Mouse (Mus musculus) hindbrain, embryonic 12.5 days (tissue): Measurements from ENCODE around the gene Btbd9. TPM values are rescaled to one million over a fixed set of nuclear protein-coding genes. Genes with fewer than 3 reads are reported as not detected.
A peak's percentile ranks its signal among the peaks of the same experiment; 100 is the strongest.

Experiments
- ATAC-seq: fragments of 200-750 bp; cut with Nextera tagmentation; 2 replicates; pipeline ENCODE4 v1.8.0; 2017; ENCODE audit warnings: moderate TSS enrichment; ENCODE audit not compliant: low FRiP score
- H3K27ac ChIP-seq: fragments of 300-500 bp; sonication (generic); 2 replicates; pipeline ENCODE4 v1.5.1; 2016; ENCODE audit warnings: mild to moderate bottlenecking
- H3K27me3 ChIP-seq: fragments of 300-500 bp; sonication (generic); 2 replicates; pipeline ENCODE4 v1.6.1; 2016; ENCODE audit warnings: mild to moderate bottlenecking
- H3K36me3 ChIP-seq: fragments of 300-500 bp; sonication (generic); 2 replicates; pipeline ENCODE4 v1.6.1; 2016; ENCODE audit warnings: mild to moderate bottlenecking
- H3K4me1 ChIP-seq: fragments of 300-500 bp; sonication (generic); 2 replicates; pipeline ENCODE4 v1.6.1; 2016
- H3K4me2 ChIP-seq: fragments of 300-500 bp; sonication (generic); replicated peaks from 2 replicates; pipeline ENCODE4 v1.6.1; 2016; ENCODE audit warnings: mild to moderate bottlenecking
- H3K4me3 ChIP-seq: fragments of 300-500 bp; sonication (generic); 2 replicates; pipeline ENCODE4 v1.5.1; 2016; ENCODE audit warnings: mild to moderate bottlenecking
- H3K9ac ChIP-seq: fragments of 300-500 bp; sonication (generic); 2 replicates; pipeline ENCODE4 v1.6.1; 2016; ENCODE audit warnings: mild to moderate bottlenecking, moderate library complexity
- H3K9me3 ChIP-seq: fragments of 300-500 bp; sonication (generic); replicated peaks from 2 replicates; pipeline ENCODE4 v1.6.1; 2016; ENCODE audit warnings: mild to moderate bottlenecking
- WGBS: fragments of 180-500 bp; shearing (Covaris S2); methylation state at CpG from one replicate; pipeline ENCODE4 v1.1.7; 2016; 5-methylcytosine and 5-hydroxymethylcytosine counted together
- polyA plus RNA-seq: library from polyadenylated mRNA; unstranded; fragments of >200 nt; fragmentation: Nextera tagmentation; extraction: Ambion mirVana; gene quantifications from 2 replicates; pipeline ENCODE4 v1.2.1, GENCODE M21; 2016

The Btbd9 gene
- polyA plus RNA-seq, 1 experiment from 2014 or later: 106 TPM

DNA sequence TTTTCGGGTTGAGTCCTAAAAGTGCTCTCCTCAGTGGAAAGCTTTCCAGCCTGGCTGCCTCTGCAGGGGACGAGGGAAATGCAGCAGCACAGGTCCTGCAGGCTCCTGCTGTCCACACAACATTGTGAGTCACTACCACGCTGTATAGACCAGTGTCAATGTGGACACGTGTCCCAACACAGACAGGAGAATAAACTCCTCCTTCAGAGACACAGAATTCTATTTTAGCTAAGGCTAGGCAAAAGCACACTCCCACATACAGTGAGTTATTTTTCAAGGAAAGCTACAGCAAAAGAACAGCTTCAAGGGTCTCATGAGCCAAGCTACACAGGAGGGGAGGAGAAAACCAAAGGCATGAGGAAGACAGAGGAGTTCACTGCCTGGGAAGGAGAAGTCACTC is 243.2 kb downstream of the Btbd9 start:
- Histone ChIP-seq H3K4me3 (no peak overlapping the region), H3K27ac (no peak overlapping the region), H3K9me3 (no peaks in the 10 kb centered on the region)

DNA sequence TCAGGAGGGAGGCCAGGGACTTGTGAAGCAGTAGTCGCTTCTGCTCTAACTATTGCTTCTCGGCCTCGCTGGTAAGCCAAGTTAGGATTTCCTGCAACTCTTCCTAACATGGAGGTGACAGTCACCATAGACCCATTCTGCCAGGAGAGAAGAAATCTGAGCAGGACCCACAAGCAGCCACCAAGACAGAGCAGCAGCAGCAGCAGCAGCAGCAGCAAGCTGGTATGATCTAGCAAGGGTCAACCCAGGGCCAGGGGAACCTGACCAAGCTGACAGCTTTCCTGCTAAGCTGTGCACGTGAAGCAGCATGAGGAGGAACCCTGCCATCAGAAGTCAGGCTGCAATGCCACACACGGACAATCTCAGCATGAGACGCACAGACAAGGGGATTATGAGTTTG is 244.9 kb downstream of the Btbd9 start:
- Histone ChIP-seq H3K27me3 (no peaks in the 10 kb centered on the region), H3K36me3 (no peaks in the 10 kb centered on the region), H3K27ac (no peak overlapping the region), H3K4me2 (no peak overlapping the region), H3K4me1 (peaks cover 23% of the 10 kb centered on the region), H3K9ac (no peak overlapping the region), H3K4me3 (no peak overlapping the region), H3K9me3 (no peaks in the 10 kb centered on the region)
- ATAC-seq: no peak
- 80% methylated on average over 6 of the region's 6 CpGs for WGBS

More for the DNA sequence above, 243.2 kb downstream of the Btbd9 start:
- Histone ChIP-seq H3K4me2 (no peak overlapping the region), H3K27me3 (no peaks in the 10 kb centered on the region), H3K36me3 (no peaks in the 10 kb centered on the region), H3K4me1 (peaks cover 34% of the 10 kb centered on the region), H3K9ac (no peak overlapping the region)
- WGBS: 88% methylated on average over 4 of the region's 4 CpGs
- ATAC-seq: no peak

DNA sequence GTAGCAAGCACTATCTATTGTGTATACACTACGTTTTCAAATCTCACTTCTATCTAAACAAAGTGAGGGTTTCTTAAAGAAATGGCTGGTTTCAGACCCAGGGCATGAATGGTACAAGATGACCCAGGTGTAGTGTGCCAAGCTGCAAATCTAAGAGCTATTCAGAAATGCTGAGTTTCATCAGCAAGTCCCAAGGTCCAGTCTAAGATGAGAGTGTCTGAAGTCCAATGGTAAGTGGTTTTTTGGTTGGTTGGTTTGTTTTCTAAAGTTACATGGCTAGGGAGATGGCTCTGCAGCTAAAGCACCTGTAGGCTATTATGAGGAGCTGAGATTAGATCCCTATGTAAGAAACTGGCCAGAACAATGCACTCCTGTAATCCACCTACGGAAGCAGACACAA is 246.8 kb downstream of the Btbd9 start:
- H3K9me3 ChIP-seq: no peaks in the 10 kb centered on the region
- no peaks in the 10 kb centered on the region for H3K36me3 ChIP-seq
- H3K27me3 ChIP-seq: no peaks in the 10 kb centered on the region
- peaks cover 8% of the 10 kb centered on the region; the same call in 1 of the 2 replicates for H3K4me1 ChIP-seq
- no peak overlapping the region for H3K9ac ChIP-seq
- ATAC-seq: no peak
- H3K4me2 ChIP-seq: no peak overlapping the region
- no peak overlapping the region for H3K27ac ChIP-seq
- 81% methylated on average over 2 of the region's 2 CpGs for WGBS
- no peak overlapping the region for H3K4me3 ChIP-seq

DNA sequence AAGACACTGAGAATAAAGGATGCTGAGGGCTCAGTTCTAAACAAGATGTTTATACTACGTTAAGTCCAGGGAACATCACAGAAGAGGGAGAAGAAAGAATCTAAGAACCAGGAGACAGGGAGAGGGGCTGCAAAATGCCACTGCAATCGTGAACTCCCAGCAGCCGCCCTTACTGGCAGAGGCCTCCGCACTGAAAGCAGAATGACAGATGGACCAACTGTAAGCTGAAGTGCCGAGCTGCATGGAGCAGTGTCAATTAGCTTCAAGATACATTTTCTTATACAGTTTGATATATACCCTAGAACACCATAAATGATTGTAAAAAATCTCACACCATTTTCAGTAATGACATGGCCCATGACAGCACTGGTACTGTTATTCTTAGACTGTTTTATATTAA is 247.4 kb downstream of the Btbd9 start:
- ATAC-seq: no peak
- 65% methylated on average over 5 of the region's 5 CpGs for WGBS
- peaks cover 5% of the 10 kb centered on the region; the same call in 1 of the 2 replicates for H3K4me1 ChIP-seq
- H3K27me3 ChIP-seq: no peaks in the 10 kb centered on the region
- H3K27ac ChIP-seq: no peak overlapping the region
- H3K4me3 ChIP-seq: no peak overlapping the region
- H3K4me2 ChIP-seq: no peak overlapping the region
- no peak overlapping the region for H3K9ac ChIP-seq
- H3K36me3 ChIP-seq: no peaks in the 10 kb centered on the region
- no peaks in the 10 kb centered on the region for H3K9me3 ChIP-seq

DNA sequence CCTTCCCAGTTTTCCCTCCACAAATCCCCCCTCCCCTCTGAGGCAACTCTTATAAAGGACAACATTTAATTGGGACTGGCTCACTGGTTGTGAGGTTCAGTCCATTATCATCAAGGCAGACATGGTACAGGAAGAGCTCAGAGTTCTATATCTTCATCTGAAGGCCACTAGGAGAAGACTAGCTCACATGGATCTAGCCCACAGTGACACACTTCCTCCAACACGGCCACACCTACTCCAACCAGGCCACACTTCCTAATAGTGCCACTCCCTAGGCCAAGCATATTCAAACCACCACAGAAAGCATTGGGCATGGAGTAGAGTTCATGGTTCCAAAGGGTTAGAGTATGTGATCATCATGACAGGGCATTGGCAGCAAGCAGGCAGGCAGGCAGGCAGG is 249.4 kb downstream of the Btbd9 start:
- no peak overlapping the region for H3K4me3 ChIP-seq
- ATAC-seq: no peak
- 96% methylated on average over 1 of the region's 1 CpGs for WGBS

DNA sequence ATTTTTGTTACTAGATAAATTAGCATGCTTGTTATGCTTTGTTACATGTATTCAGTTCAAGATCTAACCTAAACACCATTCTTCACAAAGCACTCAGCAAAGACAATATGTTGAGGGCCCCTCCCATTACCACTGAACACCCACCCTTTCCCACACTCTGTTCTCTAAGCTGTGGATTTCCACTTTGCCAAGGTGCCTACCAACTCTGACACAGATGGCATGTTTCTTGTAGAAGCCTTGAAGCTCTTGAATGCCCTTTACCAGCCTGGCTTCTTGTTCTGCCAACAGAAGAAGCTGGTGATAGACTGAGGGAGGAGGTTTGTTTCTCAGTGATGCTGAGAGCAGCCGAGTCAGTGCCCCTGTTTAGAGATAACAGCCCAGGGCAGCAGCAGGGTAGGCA is 256.0 kb downstream of the Btbd9 start:
- Histone ChIP-seq H3K27me3 (no peaks in the 10 kb centered on the region), H3K4me2 (no peak overlapping the region), H3K9me3 (no peaks in the 10 kb centered on the region), H3K4me3 (no peak overlapping the region), H3K36me3 (no peaks in the 10 kb centered on the region), H3K27ac (no peak overlapping the region), H3K4me1 (peaks cover 2% of the 10 kb centered on the region; the same call in 1 of the 2 replicates), H3K9ac (no peak overlapping the region)
- 76% methylated on average over 1 of the region's 1 CpGs for WGBS
- ATAC-seq: no peak

More for the DNA sequence above, 249.4 kb downstream of the Btbd9 start:
- H3K4me1 ChIP-seq: peaks cover 5% of the 10 kb centered on the region; the same call in 1 of the 2 replicates
- H3K27me3 ChIP-seq: no peaks in the 10 kb centered on the region
- H3K9ac ChIP-seq: no peak overlapping the region
- no peak overlapping the region for H3K27ac ChIP-seq
- H3K36me3 ChIP-seq: no peaks in the 10 kb centered on the region
- no peak overlapping the region for H3K4me2 ChIP-seq
- no peaks in the 10 kb centered on the region for H3K9me3 ChIP-seq

DNA sequence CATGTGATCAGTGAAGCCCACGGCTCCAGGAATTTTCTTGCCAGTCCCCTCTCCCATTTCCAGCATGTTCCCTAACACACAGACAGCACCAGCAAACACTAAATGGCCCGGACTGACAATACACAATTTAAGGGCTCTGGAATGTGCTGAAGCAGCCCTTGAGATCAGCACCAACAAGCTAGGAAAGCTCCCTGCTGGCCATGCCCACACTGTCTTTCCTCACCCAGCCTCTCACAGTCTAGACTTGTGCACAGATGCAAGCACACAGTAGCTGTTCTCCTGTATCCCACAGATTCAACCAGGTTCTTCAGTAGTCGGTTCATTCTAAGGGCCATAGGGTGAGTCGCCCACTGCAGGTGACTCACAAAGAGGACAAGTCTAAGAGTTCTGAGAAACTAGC is 263.6 kb downstream of the Btbd9 start:
- H3K27ac ChIP-seq: 0 out of 2 replicates have a peak overlapping the region, but pooled peaks have one; percentile 30
- no peak overlapping the region for H3K4me2 ChIP-seq
- WGBS: 73% methylated on average over 4 of the region's 4 CpGs
- H3K9ac ChIP-seq: no peak overlapping the region
- no peaks in the 10 kb centered on the region for H3K36me3 ChIP-seq
- no peak overlapping the region for H3K4me3 ChIP-seq
- no peaks in the 10 kb centered on the region for H3K27me3 ChIP-seq
- ATAC-seq: no peak
- no peaks in the 10 kb centered on the region for H3K9me3 ChIP-seq
- peaks cover 20% of the 10 kb centered on the region for H3K4me1 ChIP-seq

DNA sequence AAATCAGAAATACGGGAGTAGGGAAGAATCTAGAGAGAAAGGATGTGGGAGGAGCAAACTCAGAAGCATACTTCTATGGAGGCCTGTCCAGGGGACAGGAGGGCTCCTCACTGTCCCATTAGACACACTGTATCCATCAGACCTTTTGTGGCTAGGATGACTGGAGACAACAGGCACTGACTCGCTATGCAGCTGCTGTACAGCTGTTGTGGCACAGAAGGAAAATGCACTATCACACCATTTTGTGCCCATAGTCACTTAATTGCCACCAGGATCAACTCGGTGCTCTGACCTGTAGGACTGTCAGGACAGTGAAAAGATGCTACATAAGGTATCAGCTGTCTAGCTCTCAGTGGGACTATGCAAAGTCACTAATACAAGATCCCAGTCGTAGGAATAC is 266.7 kb downstream of the Btbd9 start:
- WGBS: 83% methylated on average over 4 of the region's 4 CpGs
- peaks cover 29% of the 10 kb centered on the region for H3K4me1 ChIP-seq
- H3K27ac ChIP-seq: no peak overlapping the region

DNA sequence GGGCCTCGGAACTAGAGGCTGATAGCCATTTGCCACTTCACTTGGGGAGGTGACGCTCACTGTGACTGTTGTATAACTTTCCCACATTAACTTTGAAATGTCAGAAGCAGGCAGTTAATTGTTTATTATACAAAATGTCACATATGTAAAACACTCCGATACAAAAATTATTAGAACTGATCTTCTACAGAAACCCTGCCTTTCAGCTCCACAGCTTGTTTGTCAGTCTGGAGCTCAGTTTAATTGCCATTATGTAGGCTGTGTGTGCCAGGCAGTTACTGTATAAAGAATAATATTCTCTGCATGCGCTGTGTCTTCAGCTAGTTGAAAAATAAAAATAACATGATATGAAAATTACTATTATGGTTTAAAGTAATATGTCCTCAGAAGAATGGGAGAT is 267.4 kb downstream of the Btbd9 start:
- Histone ChIP-seq H3K4me1 (peaks cover 29% of the 10 kb centered on the region), H3K27ac (no peak overlapping the region)
- WGBS: 87% methylated on average over 4 of the region's 4 CpGs

More for the DNA sequence above, 266.7 kb downstream of the Btbd9 start:
- Histone ChIP-seq H3K4me2 (no peak overlapping the region), H3K36me3 (no peaks in the 10 kb centered on the region), H3K9me3 (no peaks in the 10 kb centered on the region), H3K27me3 (no peaks in the 10 kb centered on the region), H3K4me3 (no peak overlapping the region), H3K9ac (no peak overlapping the region)
- no peak for ATAC-seq

DNA sequence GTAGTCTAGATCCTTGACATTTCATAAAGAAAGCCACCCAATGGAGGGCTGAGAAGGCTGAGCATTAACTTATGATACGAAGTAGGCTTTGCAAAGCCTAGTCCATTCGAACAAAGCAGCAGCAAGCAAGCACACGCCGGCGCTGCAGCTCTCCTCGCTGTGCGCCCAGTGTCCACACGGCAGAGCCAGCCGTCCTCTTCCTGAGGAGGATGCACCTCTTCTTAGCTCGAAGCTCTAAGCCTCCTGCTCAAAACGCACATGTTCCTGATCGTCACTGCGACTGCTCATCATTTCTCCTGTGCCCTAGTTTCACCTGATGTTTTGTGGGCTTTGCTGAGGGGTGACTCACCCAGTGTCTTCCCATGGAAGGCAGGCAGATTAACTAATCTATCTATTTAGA is 268.0 kb downstream of the Btbd9 start:
- H3K36me3 ChIP-seq: no peaks in the 10 kb centered on the region
- no peak overlapping the region for H3K4me2 ChIP-seq
- no peak overlapping the region for H3K4me3 ChIP-seq
- no peak for ATAC-seq
- peak overlapping the region; percentile 9; the same call in 1 of the 2 replicates for H3K27ac ChIP-seq
- H3K4me1 ChIP-seq: peaks cover 29% of the 10 kb centered on the region
- H3K27me3 ChIP-seq: no peaks in the 10 kb centered on the region
- no peak overlapping the region for H3K9ac ChIP-seq
- H3K9me3 ChIP-seq: no peaks in the 10 kb centered on the region
- 82% methylated on average over 13 of the region's 13 CpGs for WGBS

More for the DNA sequence above, 267.4 kb downstream of the Btbd9 start:
- Histone ChIP-seq H3K9me3 (no peaks in the 10 kb centered on the region), H3K9ac (no peak overlapping the region), H3K4me2 (no peak overlapping the region), H3K4me3 (no peak overlapping the region), H3K27me3 (no peaks in the 10 kb centered on the region), H3K36me3 (no peaks in the 10 kb centered on the region)
- ATAC-seq: no peak

DNA sequence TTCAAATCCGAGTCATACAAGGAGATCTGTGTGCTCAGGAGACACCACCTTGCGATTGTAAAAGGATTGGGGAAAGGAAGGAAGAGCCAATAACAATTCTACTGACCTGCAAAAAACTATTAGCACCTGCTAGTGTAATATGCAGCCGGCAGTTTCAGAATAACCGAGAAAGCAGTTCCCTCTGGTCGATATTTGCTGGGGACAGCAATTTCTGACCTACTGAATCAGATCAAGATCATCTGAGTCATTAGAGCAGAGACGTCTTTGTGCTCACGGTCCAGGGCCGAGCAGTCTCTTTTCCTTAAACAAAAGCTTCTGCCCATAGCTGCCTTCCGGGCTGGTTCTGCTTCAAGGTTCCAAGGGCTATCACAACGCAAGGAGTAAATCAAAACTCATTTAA is 269.1 kb downstream of the Btbd9 start:
- H3K9me3 ChIP-seq: no peaks in the 10 kb centered on the region
- peak overlapping the region; percentile 9; the same call in 1 of the 2 replicates for H3K27ac ChIP-seq
- no peak overlapping the region for H3K9ac ChIP-seq
- no peak overlapping the region for H3K4me2 ChIP-seq
- WGBS: 67% methylated on average over 10 of the region's 10 CpGs
- no peak for ATAC-seq
- no peaks in the 10 kb centered on the region for H3K36me3 ChIP-seq
- no peak overlapping the region for H3K4me3 ChIP-seq
- peaks cover 21% of the 10 kb centered on the region for H3K4me1 ChIP-seq
- H3K27me3 ChIP-seq: no peaks in the 10 kb centered on the region

DNA sequence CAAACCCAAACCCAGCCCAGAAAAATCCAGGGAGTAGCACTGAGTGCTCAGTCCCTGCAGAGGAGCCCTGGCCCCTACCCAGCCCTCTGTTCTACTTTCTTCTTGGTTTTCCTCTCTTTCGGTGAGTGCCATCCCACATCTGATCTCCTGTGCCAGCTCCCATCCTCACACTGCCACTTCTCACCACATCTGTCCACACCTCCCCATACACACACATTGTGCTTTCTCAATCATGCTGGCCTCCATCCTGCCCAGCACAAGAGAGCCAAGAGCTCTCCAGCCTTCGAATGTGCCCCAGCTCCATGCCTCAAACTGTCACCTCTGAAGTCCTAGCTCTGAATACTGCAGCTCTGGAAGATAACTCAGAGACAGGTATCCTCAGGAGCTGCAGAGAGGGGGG is 271.5 kb downstream of the Btbd9 start:
- WGBS: 86% methylated on average over 2 of the region's 2 CpGs
- no peak for ATAC-seq
- H3K9me3 ChIP-seq: no peaks in the 10 kb centered on the region
- no peaks in the 10 kb centered on the region for H3K27me3 ChIP-seq
- no peak overlapping the region for H3K4me3 ChIP-seq
- H3K9ac ChIP-seq: no peak overlapping the region
- H3K4me2 ChIP-seq: no peak overlapping the region
- peaks cover 26% of the 10 kb centered on the region for H3K4me1 ChIP-seq
- no peaks in the 10 kb centered on the region for H3K36me3 ChIP-seq
- H3K27ac ChIP-seq: peak overlapping the region; percentile 57; the same call in 1 of the 2 replicates

DNA sequence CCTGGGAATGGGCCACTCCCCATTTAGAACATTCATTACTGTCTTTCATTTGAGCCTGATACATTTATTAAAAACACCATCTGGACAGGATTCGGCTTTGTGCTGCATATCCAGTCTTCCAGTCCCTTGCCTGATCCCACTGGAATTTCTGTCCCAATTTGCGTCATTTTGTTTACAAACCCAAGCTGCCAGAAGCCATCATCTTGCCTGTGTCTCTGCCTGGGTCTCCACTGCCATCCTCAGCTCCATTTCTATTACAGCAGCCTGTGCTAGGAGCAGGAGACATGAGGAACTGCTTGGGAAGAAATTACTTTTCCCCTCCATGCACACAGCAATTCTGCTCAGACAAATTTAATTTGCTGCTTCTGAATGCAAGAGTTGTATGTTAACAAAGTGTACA is 274.9 kb downstream of the Btbd9 start:
- Histone ChIP-seq H3K9ac (no peak overlapping the region), H3K9me3 (no peaks in the 10 kb centered on the region), H3K36me3 (peaks cover 5% of the 10 kb centered on the region; the same call in 1 of the 2 replicates), H3K4me1 (peaks cover 13% of the 10 kb centered on the region), H3K27me3 (no peaks in the 10 kb centered on the region), H3K4me2 (no peak overlapping the region), H3K27ac (peak overlapping the region; percentile 44), H3K4me3 (no peak overlapping the region)
- 73% methylated on average over 2 of the region's 2 CpGs for WGBS
- no peak for ATAC-seq
